Mouse (Mus musculus) brain, embryonic 18.5 days (tissue): ENCODE data around the gene Bud23.
"Not testable (repeated sequence)": the region's sequence is repeated elsewhere in the genome, so short reads cannot be mapped to it uniquely, and the experiment has no call there.

Experiments
- DNase-seq: peaks from one replicate; pipeline ENCODE4 v3.0.0-alpha.2; 2012; ENCODE audit warnings: low read depth, low spot score

Bud23 gene

DNA sequence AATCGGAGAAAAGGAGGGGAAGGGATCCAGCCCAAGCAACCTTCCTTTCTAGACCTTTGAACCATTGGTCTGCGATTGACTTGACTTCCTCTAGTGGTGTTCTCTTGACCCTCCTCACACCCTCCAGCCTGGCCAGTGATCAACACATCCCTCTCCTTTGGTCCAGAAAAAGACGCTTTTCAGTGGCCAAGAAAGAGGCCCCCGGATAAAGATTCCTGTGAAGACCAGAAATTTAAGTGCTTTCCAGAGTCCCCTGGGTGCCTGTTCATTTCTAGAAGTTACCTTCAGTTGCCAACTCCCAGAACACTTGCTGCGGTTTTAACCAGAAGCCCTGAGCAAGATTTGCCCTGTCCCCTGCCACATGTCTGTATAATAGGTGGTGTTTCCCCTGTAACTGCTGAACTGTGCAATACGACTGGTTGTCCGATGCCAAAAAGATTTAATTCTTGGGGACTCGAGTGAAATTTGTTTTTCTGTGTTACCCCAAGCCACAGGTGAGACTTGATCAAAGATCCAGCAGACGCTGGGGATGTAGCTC, at the start of gene Bud23:
Gene Bud23 (minus strand): TSS at position 51 of the 538 bp plus-strand sequence.
- not testable (repeated sequence) for DNase-seq

DNA sequence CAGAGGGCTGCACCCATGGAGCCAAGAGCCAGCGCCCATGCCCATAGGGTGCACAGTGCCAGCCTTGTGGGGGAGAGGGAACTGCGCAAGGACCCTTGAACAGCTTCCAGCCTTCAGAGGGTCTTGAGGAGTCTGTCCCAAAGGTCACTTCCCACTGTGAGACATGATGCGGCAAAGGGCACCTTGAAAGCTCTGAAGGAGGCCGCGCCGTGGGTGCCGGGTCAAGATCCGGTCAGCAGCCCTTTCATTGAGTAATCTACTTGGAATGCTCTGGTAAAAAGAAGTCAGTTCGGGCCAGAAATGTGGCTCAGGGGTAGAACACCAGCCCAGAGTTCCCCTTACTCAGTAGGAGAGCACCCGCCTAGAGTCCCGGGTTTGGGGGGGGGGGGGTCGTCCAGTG, 49.0 kb upstream of the Bud23 start:
- DNase-seq, result no peak

DNA sequence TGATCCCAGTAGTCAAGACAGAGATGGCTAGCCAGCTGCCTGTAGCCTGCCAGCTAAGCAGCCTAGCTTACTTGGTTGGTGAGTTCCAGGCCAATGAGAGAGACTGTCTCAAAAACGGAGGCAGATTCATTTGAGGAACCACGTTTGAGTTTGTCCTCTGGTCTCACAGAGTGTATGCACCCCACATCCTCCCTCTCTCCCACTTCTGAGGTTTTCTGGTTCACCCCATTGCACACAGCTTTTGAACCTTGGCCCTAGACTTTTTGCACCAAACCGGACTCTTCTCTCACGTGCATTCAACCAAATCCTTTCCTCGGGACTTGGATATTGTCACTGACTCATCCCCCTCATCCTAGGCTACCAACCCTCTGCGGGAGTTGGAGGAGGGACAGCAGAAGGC, 45.2 kb upstream of the Bud23 start:
- DNase-seq, result no peak

DNA sequence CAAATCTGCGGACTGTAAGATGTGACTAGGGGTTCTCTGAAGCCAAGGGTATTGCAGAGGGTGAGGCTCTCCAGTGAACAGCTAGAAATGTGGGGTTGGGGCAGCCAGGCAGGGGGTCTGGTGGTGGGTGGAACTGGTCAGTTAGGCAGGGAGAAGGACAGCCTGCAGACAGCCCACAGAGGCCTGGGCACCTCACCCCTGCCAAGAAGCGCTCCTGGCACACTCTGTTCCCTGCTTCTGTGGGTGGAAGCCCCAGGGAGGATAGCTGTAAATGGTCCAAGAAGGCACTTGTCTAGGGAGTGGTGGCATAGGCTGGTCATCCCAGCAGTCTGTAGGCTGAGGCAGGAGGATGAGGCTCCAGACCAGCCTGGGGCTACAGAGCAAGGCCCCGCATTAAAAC, 44.7 kb upstream of the Bud23 start:
- no peak for DNase-seq

DNA sequence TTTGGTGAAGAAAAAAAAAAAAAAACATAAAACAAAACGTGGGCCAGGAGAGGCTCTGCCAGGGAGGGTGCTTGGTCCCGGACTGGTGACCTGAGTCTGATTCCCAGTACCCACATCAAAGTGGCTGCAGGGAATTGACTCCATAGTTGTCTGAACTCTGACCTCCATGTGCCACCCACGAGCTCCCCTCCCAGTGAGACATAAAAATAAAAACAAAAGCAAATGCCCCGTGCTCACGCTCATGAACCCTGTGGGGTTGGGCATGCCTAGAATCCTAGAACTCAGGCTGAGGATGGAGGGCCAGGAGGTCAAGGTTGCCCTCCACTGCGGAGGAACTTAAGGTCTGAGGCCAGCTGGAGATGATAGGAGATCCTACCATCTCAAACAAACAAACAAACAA, 44.3 kb upstream of the Bud23 start:
- no peak for DNase-seq

DNA sequence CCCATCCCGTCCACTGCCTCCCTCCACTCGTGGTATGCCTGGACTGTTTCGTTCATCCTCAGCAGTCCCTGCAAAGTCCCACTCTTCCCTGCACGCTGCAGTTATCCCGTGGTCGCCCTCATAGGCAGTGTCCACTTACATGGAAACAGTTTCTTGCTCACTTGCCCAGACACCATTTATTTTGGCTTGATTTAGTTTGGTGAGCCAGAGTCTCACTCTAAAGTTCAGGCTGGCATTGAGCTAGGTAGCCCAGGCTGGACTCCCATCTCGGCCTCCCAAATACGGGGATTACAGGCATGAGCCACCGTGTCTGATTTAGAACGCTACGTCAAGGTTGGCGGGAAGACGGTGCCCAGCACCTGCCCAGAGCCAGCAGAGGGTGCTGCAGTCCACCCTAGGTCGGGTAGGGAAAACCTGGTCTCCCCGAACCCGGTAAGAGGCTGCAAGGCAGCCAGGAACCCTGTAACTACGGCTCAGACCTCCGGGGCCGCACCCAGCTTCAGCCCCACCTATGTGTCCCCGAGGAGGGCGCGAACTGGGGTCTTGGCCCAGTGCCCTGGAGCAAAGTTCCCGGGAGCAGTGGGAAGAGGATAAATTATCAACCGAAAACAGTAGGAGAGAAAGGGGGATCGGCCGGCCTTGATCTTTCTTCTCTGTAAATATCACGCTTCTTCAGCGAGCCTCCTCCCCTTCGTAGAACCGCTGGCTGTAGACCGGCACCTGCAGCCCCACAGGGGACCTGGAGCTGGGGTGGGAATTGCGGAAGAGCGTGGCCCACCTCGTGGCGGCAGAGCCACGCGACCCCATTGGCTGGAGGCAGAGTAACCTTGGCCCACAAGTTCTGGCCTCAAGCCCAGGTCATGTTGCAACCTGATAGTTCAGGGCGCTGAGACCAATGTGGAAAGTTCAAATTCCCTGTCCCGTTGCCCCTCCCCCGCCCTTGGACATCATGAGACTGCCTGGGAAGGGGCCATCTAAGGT, 43.1 kb upstream of the Bud23 start:
- DNase-seq, result no peak

DNA sequence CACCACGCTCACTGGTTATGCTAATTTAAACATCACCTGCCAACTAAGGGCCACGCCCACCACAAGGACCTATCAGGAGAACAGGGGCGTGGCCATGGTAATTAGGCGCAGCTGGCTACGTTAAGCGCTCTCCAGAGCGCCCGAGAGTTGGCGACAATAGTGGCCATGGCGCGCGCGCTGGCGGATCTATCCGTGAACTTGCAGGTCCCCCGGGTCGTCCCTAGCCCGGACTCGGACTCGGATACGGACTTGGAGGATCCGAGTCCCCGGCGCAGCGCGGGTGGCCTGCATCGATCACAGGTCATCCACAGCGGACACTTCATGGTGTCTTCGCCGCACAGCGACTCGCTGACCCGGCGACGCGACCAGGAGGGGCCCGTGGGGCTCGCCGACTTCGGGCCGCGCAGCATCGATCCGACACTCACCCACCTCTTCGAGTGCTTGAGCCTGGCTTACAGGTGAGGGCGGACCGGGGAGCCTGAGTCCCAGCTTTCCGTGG, 42.0 kb upstream of the Bud23 start:
- peak; percentile 51 for DNase-seq

DNA sequence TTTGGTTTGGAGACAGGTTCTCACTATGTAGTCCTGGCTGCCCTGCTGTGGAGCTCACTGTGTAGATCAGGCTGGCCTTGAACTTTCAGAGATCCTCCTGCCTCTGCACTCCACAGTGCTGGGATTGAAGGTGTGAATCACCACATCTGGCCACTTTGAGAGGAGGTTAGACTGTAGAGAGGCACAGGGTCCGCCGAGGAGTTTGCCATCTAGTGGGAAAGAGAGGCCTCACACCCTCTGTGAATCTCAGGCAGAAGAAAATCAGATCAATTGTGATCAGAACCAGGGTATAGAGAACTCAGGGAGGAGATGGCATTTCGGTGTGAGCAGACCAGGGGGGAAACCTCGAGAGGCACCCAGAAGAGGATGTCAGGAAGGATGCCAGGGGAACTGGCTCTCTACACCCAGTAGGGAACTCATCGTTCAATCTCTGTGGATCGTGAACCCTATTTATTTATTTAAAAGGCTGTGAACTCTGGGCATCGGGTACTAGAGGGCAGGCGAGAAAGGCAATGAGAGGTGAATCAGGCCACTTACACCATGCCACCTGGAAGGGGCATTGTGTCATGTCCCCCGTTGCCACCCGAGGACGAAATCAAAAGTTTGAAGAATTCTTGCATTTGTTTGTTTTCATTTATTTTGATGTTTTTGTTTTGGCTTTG, 39.4 kb upstream of the Bud23 start:
- no peak for DNase-seq

DNA sequence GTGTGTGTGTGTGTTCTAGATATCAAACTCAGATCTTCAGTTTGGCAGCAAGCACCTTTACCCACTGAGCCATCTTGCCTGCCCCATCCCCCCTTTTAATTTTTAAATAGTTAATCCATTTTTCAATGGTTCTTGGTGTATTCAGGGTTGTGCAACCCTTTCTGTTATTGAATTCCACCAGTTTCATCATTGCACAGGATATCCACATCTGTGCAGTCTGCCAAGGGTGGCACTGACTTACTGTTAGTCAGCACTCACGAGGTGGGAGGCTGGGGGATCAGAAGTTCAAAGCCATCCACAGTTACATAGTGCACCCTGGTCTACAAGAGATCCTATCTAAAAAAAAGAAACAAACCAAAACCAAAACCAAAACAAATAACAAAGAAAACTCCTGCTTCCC, 36.2 kb upstream of the Bud23 start:
- DNase-seq, result no peak

DNA sequence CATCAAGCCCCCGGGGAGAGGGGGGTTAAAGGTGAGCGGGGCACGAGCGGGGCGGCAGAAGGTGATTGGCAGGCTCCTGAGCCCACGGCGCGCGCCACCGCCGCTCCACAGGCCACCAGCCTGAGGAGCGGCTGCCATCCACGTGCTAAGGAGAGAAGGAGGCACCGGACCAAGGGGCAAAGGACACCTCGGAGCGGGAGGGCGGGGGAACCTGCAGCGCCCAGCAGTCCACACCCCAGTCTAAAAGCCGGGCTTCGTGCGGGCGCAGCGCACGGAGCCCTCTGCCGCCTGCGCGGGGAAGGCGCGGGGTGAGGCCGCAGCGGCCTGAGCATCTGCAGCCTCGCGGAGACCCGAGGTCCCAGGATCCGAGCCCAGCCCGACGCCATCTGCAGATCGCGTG, 24.9 kb upstream of the Bud23 start, which contains the start of gene Mlxipl:
Gene Mlxipl (plus strand): TSS at position 238 of the 400 bp plus-strand sequence.
- no peak for DNase-seq

DNA sequence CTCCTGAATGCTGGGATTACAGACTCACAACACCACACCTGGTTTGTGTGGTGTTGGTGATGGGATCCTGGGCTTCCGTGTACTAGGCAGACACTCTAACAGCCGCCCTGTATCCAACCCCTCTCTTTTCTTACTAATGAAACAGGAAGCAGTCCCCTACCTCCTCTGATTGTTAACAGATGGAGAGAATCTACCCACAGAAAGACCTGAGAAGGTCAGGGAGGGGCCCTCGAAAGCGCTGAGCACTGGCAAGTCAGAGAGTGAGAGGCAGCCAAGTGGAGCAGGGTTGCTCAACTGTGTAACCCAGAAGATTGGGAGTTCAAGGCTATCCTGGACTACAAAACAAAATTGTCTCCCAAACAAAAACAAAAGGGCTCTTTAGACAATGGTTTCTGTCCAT, 22.1 kb upstream of the Bud23 start:
- no peak for DNase-seq

DNA sequence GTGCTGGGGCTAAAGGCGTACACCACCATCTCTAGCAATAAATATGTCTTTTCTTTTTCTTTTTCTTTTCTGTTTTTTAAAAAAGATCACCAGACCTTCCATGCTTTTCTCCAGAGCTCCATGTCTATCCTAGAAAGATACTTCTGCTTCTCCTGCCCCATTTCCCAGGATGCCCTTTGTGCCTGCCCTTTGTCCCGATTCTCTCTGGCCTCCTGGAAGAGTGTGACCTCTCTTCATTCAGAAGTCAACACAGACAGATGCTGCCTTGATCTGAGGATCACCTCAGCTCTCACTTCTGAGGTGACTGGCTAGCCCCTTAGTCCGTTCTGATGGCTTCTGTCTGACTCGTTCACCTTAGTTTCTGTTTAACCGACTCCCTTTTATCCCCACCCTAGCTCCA, 15.8 kb upstream of the Bud23 start:
- DNase-seq, result no peak

DNA sequence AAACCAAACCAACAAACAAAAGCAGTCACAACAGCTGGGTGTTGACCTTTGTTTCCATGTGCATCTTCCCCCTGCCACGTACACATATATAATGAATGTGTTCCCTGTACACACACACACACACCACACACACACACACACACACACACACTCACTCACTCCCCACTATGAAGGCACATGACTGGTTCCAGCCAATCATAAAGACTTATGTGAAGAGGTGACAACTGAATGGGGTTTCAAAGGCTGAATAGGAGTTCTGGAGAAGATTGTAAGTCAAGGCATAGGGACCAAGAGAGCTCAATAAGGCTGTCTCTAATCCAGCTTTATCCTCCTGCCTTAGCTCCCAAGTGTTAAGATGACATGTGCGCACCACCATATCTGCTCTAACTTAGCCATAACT, 14.8 kb upstream of the Bud23 start:
- no peak for DNase-seq

DNA sequence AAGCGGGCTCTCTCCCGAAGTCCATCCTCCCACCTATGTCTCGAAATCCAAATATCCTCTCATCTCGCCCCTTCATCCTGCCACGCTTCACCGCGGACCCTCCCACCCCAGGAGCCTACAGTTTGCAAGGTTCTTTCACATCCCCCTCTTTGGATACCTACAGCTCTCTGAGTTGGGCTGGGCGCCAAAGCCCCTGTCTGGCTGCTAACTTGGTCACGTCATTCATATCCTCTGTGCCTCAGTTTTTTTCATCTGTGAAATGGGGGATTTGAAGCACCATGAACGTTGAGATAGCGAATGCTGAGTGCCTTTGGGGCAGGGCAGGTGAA, 13.7 kb upstream of the Bud23 start:
- DNase-seq, result peak; percentile 26

DNA sequence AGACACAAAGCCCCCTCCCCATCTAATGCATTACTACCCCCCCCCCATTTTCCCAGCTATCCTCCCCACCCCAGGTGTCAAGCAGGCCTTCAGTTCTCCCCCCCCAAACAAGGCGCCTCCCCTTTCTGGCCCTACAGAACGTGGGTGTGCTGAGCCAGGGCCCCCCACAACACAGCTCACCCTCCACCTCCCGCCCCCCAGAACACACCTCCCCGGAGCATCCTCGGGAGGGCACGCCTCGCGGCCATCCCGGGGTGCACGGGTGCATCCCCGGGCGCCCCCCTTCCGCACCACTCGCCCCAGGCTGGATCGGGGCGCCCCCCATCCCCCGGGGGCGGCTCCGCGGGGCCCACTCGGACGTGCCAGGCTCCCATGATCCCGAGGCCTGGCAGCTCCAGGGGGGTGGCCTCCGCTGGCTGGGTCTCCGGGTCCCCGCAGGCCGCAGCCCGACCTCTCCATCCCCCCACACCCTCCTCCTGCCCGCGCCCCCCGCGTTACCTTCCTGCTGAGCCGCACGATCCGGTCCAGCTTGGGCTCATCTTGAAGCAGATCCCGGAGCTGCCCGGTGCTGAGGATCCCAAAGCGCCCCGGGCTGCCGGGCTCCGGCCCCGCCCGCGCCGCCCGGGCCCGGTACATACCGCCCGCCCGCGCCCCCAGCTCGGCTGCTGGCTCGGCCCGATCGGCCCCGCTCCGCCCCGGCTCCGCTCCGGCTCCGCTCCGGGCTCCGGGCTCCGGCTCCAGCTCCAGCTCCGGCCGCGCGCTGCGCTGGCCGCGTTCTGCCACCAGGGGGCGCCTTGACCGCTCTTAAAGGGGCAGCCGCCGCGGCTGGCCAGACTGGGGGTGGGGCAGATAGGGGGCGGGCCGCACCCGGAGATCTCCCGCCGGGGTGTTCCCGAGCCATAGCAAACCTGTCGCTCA, 13.1 kb upstream of the Bud23 start, which contains the start of gene Vps37d:
Gene Vps37d (minus strand): TSS at position 703 of the 918 bp plus-strand sequence.
- DNase-seq, result peak; percentile 76

DNA sequence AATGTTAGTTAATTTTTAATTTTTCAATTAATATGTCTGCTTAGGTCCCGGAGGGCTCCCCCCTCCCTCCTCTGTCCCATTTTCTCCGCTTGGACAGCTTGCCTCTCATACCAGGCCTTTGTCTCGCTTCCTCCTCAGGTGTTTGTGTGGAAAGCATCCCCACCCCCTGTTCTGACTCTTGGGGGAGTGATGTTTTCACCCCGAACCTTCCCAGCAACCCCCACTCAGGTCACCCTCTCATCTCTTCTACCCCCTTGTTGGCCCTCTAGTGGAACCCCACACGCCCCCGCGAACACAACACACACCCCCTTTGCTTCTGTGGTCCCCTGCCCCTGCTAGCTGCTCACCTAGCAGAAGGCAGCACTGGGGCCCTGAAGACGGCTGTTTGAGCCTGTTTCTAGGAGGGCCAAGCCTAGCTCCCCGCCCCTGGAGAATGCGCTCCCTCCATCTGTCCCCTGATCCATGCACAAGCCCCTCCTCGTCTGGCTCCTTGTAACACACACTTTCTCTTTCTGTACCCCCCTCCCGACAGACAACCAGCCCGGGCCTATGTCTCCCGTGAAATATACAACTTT, 12.3 kb upstream of the Bud23 start:
- DNase-seq, result peak; percentile 60

DNA sequence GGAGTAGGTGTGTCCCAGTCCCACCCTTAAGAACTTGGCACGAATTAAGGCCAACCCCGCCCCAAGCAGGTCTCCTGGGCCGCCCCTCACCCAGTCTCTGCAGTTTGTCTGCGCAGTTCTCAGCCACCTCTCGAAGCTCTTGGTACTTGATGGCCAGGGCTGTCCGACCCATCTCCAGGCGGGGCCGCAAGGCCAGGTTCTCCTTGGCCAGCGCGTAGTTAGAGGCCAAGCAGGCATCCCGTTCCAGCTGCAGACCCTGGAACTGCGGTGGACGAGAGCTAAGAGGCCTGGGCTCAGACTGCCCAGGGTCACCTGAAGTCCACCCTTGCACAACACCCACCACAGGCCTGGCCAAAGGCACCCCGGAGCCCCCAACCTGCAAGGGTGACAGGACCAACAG, 11.6 kb upstream of the Bud23 start:
- no peak for DNase-seq

DNA sequence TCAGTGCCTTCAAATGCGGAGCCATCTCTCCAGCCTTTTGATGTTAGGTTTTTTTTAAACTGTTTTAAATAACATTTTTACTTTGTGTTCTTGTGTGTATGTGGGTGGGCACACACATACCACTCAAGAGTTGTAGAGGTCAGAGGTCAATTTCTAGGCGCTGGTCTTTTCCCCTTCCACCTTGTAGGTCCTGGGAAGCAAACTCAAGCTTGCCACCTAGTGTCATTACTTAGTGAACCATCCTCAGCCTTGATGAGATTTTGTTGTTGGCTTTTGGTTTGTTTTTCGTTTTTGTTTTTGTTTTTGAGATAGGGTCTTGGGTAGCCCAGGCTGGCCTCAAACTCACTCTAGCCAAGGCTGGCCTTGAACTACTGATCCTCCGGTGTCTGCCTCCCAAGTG, 10.9 kb upstream of the Bud23 start:
- DNase-seq, result no peak

DNA sequence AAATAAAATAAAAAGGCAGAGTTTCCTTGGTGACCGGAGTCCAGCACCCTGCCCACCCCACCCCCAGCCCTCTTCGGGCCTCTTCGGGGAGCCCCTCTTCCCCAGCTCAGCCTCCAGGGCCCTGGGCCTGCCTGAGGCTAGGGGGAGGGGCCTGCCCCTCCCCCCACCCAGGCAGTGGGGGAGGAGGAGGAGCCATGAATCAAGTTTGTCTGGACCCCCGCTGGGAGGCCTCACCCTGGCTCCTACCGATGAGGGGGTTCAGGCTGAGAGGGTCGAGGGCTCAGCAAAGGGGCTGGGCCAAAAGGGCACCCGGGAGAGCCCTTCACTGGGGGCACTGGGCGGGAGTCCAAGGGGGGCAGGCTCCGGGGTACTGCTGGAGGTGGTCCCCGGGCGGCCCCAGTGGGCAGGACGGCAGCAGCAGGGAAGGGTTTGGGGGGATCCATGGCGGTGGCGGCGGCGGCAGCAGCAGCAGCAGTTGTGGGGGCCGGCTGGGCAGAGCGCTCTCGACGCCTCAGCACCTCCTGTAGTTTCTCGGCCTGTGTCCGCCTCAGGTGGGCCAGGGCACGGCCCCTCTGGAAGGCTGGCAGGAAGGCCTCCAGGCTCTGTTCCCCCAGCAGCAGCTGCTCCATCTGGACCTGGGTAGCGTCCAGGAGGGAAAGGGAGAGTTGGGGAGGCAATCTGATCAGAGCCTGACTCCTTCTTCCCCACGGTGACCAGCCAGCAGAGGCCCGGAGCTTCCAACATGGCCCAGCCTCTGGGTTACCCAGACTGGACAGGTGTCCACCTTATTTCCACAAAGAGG, 8.8 kb upstream of the Bud23 start:
- DNase-seq, result no peak

DNA sequence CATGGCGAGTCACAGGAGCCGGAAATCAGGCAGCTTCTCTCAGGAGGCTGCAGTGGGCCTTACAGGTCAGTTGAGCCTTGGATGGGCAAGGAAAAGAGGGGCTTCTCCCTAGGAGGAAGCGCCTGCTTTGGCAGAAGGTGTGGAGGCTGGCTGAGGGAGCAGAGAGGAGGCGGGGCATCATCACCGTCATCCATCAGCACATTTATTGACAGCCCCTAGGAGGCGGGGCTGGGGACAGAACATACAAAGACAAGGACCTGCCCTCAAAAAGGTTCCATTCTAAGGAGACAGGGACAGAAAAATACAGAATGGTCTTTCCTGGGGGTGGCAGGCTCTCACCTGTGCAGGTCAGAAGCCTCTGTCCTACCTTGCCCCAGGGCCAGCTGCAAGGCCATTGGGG, 8.0 kb upstream of the Bud23 start:
- no peak for DNase-seq
